Mouse (Mus musculus) intestine, embryonic 16.5 days (tissue): Measurements from ENCODE around the gene Oaz3. TPM values are rescaled to one million over a fixed set of nuclear protein-coding genes. Genes with fewer than 3 reads are reported as not detected.

Source experiments
- ATAC-seq: fragments of 200-750 bp; cut with Nextera tagmentation; 2 replicates; pipeline ENCODE4 v1.8.0; 2017; ENCODE audit warnings: moderate TSS enrichment, moderate library complexity
- H3K27ac ChIP-seq: fragments of 300-500 bp; sonication (generic); 2 replicates; pipeline ENCODE4 v1.5.1; 2014; ENCODE audit warnings: mild to moderate bottlenecking, low read length
- H3K27me3 ChIP-seq: fragments of 300-500 bp; sonication (generic); replicated peaks from 2 replicates; pipeline ENCODE4 v1.6.1; 2014; ENCODE audit warnings: low read length, control low read depth, mixed read lengths; ENCODE audit not compliant: control insufficient read depth, insufficient read depth
- H3K36me3 ChIP-seq: fragments of 300-500 bp; sonication (generic); 2 replicates; pipeline ENCODE4 v1.6.1; 2014; ENCODE audit warnings: low read length, control low read depth; ENCODE audit not compliant: control insufficient read depth, insufficient read depth
- H3K4me1 ChIP-seq: fragments of 300-500 bp; sonication (generic); 2 replicates; pipeline ENCODE4 v1.6.1; 2014; ENCODE audit warnings: low read length, control low read depth, mixed read lengths; ENCODE audit not compliant: control insufficient read depth, insufficient read depth
- H3K4me2 ChIP-seq: fragments of 300-500 bp; sonication (generic); 2 replicates; pipeline ENCODE4 v1.6.1; 2014; ENCODE audit warnings: low read depth, low read length, control low read depth
- H3K4me3 ChIP-seq: fragments of 300-500 bp; sonication (generic); 2 replicates; pipeline ENCODE4 v1.5.1; 2014; ENCODE audit warnings: mild to moderate bottlenecking, low read length
- H3K9ac ChIP-seq: fragments of 300-500 bp; sonication (generic); 2 replicates; pipeline ENCODE4 v1.6.1; 2014; ENCODE audit warnings: low read depth, low read length
- H3K9me3 ChIP-seq: fragments of 300-500 bp; sonication (generic); 2 replicates; pipeline ENCODE4 v1.6.1; 2016; ENCODE audit warnings: low read length, control low read depth; ENCODE audit not compliant: control insufficient read depth
- WGBS: fragments of 180-500 bp; shearing (Covaris S2); extraction: QIAGEN DNeasy Blood & Tissue Kit; methylation state at CpG from one replicate; pipeline ENCODE4 v1.1.7; 2014; 5-methylcytosine and 5-hydroxymethylcytosine counted together
- polyA plus RNA-seq: library from polyadenylated mRNA; unstranded; fragments of >200 nt; fragmentation: Nextera tagmentation; extraction: Ambion mirVana; gene quantifications from 2 replicates; pipeline ENCODE4 v1.2.1, GENCODE M21; 2015

The Oaz3 gene
- polyA plus RNA-seq, 1 experiment from 2014 or later: 0.23 TPM

DNA sequence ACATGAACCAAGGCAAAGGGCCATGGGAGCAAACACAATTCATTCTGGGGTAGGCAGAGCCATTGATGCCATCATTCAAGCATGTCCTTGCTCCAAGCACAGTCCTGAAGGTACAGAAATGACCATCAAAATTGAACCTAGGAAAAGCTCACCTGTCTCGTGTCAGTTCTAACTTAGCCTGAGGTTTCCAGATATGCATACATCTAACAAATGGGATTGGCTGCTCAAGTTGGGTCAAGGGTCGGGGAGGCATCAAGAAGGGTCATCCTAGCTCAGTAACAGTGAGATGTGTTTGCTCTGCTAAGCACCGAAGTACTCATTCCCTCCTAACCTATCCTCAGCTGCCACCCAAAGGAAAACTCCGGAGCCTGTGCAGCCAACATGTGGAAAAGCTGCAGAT lies 46.9 kb downstream of the Oaz3 start:
- Histone ChIP-seq H3K27ac (no peak overlapping the region), H3K4me1 (peaks cover 9% of the 10 kb centered on the region; the same call in 1 of the 2 replicates), H3K9me3 (no peaks in the 10 kb centered on the region), H3K27me3 (peaks cover 15% of the 10 kb centered on the region; the same call in 1 of the 2 replicates), H3K9ac (no peak overlapping the region), H3K4me3 (no peak overlapping the region), H3K4me2 (no peak overlapping the region), H3K36me3 (no peaks in the 10 kb centered on the region)
- WGBS: 81% methylated on average over 4 of the region's 4 CpGs
- ATAC-seq: no peak

DNA sequence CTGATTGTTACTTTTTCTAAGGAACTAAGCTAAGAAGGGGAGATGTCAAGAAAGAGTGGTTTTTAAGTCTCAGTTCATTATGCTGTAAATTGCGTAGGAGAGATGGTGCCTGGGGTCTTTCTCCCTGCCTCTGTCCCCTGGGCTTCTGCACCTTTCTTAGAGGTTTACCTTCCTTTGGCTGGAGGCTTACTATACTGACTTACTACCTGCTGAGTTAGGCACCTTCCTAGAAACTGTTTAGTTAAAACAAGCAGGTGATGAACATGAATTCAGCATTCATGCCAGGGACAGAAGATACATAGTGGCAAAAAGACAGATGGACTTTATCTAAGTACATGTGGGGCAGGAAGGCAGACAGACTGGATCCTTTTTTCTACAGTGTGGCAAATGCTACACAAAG lies 47.4 kb downstream of the Oaz3 start:
- ATAC-seq: no peak
- 84% methylated on average over 1 of the region's 1 CpGs for WGBS
- Histone ChIP-seq H3K4me2 (no peak overlapping the region), H3K9me3 (no peaks in the 10 kb centered on the region), H3K27ac (no peak overlapping the region), H3K36me3 (no peaks in the 10 kb centered on the region), H3K4me1 (peaks cover 9% of the 10 kb centered on the region; the same call in 1 of the 2 replicates), H3K4me3 (no peak overlapping the region), H3K27me3 (peaks cover 13% of the 10 kb centered on the region; the same call in 1 of the 2 replicates), H3K9ac (no peak overlapping the region)

DNA sequence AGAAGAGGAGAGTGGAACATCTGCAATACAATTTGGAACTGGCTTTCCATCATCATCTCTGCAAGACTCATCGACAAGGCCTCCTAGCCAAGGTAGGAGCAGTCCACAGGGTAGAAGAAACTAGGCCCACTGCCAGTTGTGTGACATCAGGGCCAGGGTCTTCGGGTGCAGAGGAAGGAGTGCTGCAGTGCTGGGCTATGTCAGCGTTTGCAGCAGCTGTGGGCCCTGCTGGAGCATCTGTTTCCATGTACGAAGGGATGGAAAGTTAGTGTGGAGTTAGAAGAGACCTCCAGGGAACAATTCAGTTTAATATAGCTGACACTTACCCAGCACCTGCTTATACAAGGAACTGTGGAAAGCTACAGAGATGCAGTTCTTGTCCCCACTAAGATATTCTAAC lies 50.7 kb downstream of the Oaz3 start:
- no peak overlapping the region for H3K4me3 ChIP-seq
- H3K9me3 ChIP-seq: no peaks in the 10 kb centered on the region

DNA sequence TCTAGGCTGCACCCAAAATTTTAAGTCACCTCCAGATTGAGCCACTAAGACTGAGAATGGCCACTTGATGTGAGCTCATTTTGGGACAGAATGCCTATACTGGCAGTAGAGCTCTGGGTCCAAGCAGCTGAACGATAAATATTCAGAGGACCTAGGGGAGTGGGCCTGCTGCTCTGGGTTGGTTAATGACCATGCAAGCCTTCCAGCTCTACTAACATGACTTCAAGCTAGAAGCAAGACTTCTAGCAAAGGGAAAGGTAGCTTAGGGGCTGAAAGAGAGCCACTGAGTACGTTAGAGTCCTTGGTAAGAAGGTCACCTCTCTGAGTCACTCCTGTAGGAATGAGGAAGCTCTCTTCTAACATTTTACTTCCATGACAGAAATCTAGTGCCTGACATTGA lies 51.6 kb downstream of the Oaz3 start:
- Histone ChIP-seq H3K4me1 (no peaks in the 10 kb centered on the region), H3K9ac (no peak overlapping the region), H3K36me3 (no peaks in the 10 kb centered on the region), H3K27me3 (no peaks in the 10 kb centered on the region), H3K4me2 (no peak overlapping the region), H3K4me3 (no peak overlapping the region), H3K9me3 (no peaks in the 10 kb centered on the region), H3K27ac (no peak overlapping the region)
- ATAC-seq: no peak
- 76% methylated on average over 2 of the region's 2 CpGs for WGBS

More for the DNA sequence above, 50.7 kb downstream of the Oaz3 start:
- 76% methylated on average over 4 of the region's 4 CpGs for WGBS
- Histone ChIP-seq H3K9ac (no peak overlapping the region), H3K4me2 (no peak overlapping the region), H3K27me3 (no peaks in the 10 kb centered on the region), H3K36me3 (no peaks in the 10 kb centered on the region), H3K4me1 (no peaks in the 10 kb centered on the region), H3K27ac (no peak overlapping the region)
- no peak for ATAC-seq

DNA sequence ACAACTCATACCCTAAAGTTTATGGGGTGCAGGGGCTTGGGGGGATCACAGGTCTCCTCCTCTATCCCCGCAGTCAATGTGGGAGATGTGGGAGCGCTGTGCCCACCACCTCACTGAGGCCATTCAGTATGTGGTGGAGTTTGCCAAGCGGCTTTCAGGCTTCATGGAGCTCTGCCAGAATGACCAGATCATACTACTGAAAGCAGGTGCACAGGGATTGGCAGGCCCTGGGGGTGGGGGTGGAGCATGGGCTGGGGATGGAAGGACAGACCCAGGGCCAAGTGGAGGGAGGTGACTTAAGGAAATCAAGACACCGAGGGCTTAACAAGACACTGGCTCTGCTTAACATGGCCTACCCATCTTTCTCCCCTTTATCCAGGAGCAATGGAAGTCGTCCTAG lies 52.7 kb downstream of the Oaz3 start:
- ATAC-seq: no peak
- Histone ChIP-seq H3K27me3 (no peaks in the 10 kb centered on the region), H3K9me3 (no peaks in the 10 kb centered on the region), H3K9ac (no peak overlapping the region), H3K4me1 (no peaks in the 10 kb centered on the region), H3K4me2 (no peak overlapping the region), H3K36me3 (no peaks in the 10 kb centered on the region), H3K27ac (no peak overlapping the region), H3K4me3 (no peak overlapping the region)
- 80% methylated on average over 5 of the region's 5 CpGs for WGBS

DNA sequence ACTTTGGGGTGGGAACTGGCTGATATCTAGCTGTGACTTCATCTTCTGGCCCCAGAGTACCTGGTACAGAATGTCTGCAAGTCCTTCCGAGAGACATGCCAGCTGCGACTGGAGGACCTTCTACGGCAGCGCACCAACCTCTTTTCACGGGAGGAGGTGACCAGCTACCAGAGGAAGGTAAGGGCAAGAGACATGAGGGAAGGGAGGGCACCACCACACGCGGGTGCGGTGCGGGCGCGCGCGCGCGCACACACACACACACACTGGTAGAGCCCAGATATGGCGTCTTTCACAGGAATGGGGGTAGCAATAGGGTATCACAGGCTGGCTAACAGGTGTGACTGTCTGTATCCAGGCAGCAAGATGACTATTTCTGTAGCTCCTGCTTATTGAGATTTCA lies 54.3 kb downstream of the Oaz3 start:
- Histone ChIP-seq H3K4me2 (no peak overlapping the region), H3K27me3 (no peaks in the 10 kb centered on the region), H3K27ac (no peak overlapping the region), H3K4me1 (no peaks in the 10 kb centered on the region), H3K9ac (no peak overlapping the region), H3K36me3 (no peaks in the 10 kb centered on the region), H3K4me3 (no peak overlapping the region), H3K9me3 (no peaks in the 10 kb centered on the region)
- ATAC-seq: no peak
- WGBS: 92% methylated on average over 16 of the region's 16 CpGs

DNA sequence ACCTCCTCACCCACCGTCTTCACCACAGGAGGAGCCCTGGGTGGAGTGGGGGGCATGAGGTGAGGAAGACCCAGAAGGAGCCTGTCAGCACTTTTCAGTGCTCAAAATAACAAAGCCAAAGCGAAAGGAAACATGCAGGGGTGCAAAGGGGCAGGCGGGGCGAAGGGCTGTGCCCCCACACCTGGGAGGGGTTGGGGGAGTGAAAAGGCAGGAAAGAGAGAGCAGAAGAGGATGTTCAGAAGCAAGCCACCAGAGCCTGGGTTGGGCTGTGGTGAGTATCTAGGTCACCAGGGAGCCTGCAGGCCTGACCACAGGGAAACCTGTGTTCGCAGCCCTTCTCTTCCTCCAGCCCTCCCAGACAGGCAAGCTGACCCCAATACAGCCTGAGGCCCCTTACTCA lies 55.7 kb downstream of the Oaz3 start:
- Histone ChIP-seq H3K9me3 (no peaks in the 10 kb centered on the region), H3K4me2 (no peak overlapping the region), H3K27me3 (no peaks in the 10 kb centered on the region), H3K4me3 (no peak overlapping the region), H3K36me3 (no peaks in the 10 kb centered on the region), H3K9ac (no peak overlapping the region), H3K27ac (no peak overlapping the region), H3K4me1 (no peaks in the 10 kb centered on the region)
- WGBS: 65% methylated on average over 5 of the region's 5 CpGs
- no peak for ATAC-seq

DNA sequence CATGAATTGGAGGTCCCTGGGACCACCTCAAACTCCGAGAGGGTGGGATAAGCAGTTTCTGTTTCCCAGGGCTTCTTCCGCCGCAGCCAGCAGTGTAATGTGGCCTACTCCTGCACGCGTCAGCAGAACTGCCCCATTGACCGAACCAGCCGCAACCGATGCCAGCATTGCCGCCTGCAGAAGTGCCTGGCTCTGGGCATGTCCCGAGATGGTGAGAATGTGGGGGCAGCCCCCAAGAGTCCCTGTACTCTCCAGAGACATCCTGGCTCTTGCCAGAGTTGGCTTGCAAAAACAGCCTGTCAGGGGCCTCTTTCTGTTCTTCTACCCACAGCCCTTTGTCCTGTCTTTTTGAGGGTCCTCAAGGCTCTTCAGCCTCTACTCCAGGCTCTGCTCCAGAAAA lies 56.3 kb downstream of the Oaz3 start:
- H3K9ac ChIP-seq: no peak overlapping the region
- H3K36me3 ChIP-seq: no peaks in the 10 kb centered on the region
- no peak overlapping the region for H3K4me2 ChIP-seq
- ATAC-seq: no peak
- H3K27ac ChIP-seq: no peak overlapping the region
- H3K4me1 ChIP-seq: no peaks in the 10 kb centered on the region
- H3K4me3 ChIP-seq: no peak overlapping the region
- no peaks in the 10 kb centered on the region for H3K27me3 ChIP-seq
- no peaks in the 10 kb centered on the region for H3K9me3 ChIP-seq
- WGBS: 91% methylated on average over 10 of the region's 10 CpGs

DNA sequence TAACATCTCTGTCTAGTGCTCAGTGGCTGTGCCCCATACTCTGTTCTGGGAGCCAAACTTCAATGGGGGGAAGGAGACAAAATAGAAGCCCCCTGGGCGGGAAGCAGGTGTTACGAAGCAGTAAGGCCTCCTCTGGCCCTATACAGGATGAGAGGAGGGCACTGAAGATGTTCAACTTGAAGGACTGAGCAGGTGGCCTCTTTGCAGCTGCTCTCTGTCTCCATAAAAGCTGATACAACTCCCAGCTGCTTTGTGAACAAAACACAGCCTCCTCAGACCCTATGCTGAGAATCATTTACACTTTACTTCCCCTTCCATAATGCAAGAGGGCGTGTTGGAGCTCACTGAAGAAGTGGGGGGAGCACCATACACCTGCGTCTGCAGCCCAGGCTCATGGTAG lies 57.0 kb downstream of the Oaz3 start:
- ATAC-seq: no peak
- Histone ChIP-seq H3K4me2 (no peak overlapping the region), H3K9me3 (no peaks in the 10 kb centered on the region), H3K27ac (no peak overlapping the region), H3K36me3 (no peaks in the 10 kb centered on the region), H3K4me1 (no peaks in the 10 kb centered on the region), H3K27me3 (no peaks in the 10 kb centered on the region), H3K9ac (no peak overlapping the region), H3K4me3 (no peak overlapping the region)
- 67% methylated on average over 4 of the region's 4 CpGs for WGBS

DNA sequence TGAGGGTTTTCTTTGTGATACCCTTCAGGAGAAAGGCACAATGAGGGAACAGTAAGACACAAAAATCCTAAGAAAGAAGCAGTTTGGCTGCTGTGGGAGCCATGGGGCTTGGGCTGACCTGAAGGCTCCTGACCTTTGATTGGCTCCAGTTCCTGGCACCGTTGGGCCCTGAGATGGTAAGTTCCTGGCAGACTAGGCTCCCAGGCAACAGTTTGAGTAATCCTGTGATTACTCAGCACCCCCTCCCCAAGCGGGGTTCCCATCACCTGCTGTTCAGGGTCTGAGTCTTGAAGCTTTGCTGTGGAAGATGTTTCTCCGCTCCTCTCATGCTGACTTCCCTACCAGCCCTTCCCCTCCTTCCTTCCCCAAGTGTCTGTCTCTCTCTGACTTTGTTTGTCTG lies 60.2 kb downstream of the Oaz3 start:
- H3K4me2 ChIP-seq: no peak overlapping the region
- H3K36me3 ChIP-seq: no peaks in the 10 kb centered on the region
- no peak for ATAC-seq
- H3K27ac ChIP-seq: no peak overlapping the region
- no peak overlapping the region for H3K9ac ChIP-seq
- H3K4me1 ChIP-seq: no peaks in the 10 kb centered on the region
- H3K9me3 ChIP-seq: no peaks in the 10 kb centered on the region
- 72% methylated on average over 3 of the region's 3 CpGs for WGBS
- no peak overlapping the region for H3K4me3 ChIP-seq
- no peaks in the 10 kb centered on the region for H3K27me3 ChIP-seq
